Mouse (Mus musculus): ENCODE data around the gene Trp53i13.

DNA sequence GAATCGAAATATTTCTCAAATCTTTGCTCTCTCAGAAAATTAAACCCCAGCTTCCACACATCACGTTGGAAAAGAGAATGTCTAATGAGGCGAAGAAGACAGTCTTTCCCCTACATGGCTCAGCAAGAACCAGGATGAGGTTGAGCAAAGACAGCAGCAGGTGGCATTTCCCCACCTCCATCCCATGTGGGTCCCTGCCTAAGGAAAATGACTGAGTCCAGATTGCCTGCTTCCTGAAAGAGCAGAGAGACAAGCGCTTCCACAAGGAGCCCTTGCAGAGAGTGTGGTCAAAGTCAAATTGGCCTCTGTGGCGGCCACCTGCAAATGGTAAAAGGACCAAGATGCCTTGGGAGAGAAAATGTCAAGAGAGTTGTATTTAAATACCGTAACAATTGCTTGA lies 25.3 kb downstream of the Trp53i13 start:
- TF ChIP-seq POLR2A (IDR thresholded peaks at IDR 0.05; ENCODE audit: low read depth, low read length) (no peak), CTCF (IDR thresholded peaks at IDR 0.05; ENCODE audit: extremely low read depth, insufficient read length, insufficient replicate concordance, low read depth, low read length) (no peak)

Measured in small intestine, adult 2 months (tissue).